Mouse (Mus musculus) spleen, adult 18-20 months (tissue): Measurements from ENCODE around the gene Gm5475.
"Not testable (repeated sequence)": the region's sequence is repeated elsewhere in the genome, so short reads cannot be mapped to it uniquely, and the experiment has no call there.

Source experiments
- DNase-seq, 2 experiments: peaks; one replicate each; pipeline ENCODE4 v3.0.0; 2022; ENCODE audit warnings: mixed read lengths in 2 of 2

The Gm5475 gene

GRCm38 (mm10) chr15:100421758-100422197 is at the start of gene Gm5475:
Gm5475 (plus strand) TSS chr15:100422147.
- DNase-seq: not testable (repeated sequence)

GRCm38 (mm10) chr15:100375066-100375465 is 46.9 kb upstream of the Gm5475 start:
- DNase-seq: peak in 1 of 2 experiments; percentile 26

- DNase-seq: not testable (repeated sequence)
These were observed 44.0 kb upstream of the Gm5475 start for GRCm38 (mm10) chr15:100377847-100378505.

GRCm38 (mm10) chr15:100379658-100380057 is 42.3 kb upstream of the Gm5475 start:
- no peak for DNase-seq

- DNase-seq: no peak
These were observed 41.8 kb upstream of the Gm5475 start for GRCm38 (mm10) chr15:100380104-100380503.

- DNase-seq: no peak
These were observed 36.2 kb upstream of the Gm5475 start for GRCm38 (mm10) chr15:100385705-100386104.

GRCm38 (mm10) chr15:100387544-100388223 is 34.3 kb upstream of the Gm5475 start:
- no peak for DNase-seq

GRCm38 (mm10) chr15:100388224-100388835 is 33.6 kb upstream of the Gm5475 start:
- DNase-seq: no peak

- no peak for DNase-seq
These were observed 33.1 kb upstream of the Gm5475 start for GRCm38 (mm10) chr15:100388886-100389285.

GRCm38 (mm10) chr15:100391066-100391465 is 30.9 kb upstream of the Gm5475 start:
- DNase-seq: no peak

GRCm38 (mm10) chr15:100391599-100391998 is 30.3 kb upstream of the Gm5475 start:
- DNase-seq: no peak

GRCm38 (mm10) chr15:100393016-100393415 is 28.9 kb upstream of the Gm5475 start:
- DNase-seq: no peak

GRCm38 (mm10) chr15:100395561-100395960 is 26.4 kb upstream of the Gm5475 start:
- DNase-seq: no peak

- no peak for DNase-seq
These were observed 21.2 kb upstream of the Gm5475 start for GRCm38 (mm10) chr15:100400592-100401250.

GRCm38 (mm10) chr15:100401811-100402210 is 20.1 kb upstream of the Gm5475 start:
- no peak for DNase-seq

GRCm38 (mm10) chr15:100402347-100402746 is 19.6 kb upstream of the Gm5475 start:
- no peak for DNase-seq

- DNase-seq: no peak
These were observed 19.1 kb upstream of the Gm5475 start for GRCm38 (mm10) chr15:100402798-100403197.

GRCm38 (mm10) chr15:100403318-100404000 is 18.5 kb upstream of the Gm5475 start:
- DNase-seq: no peak

GRCm38 (mm10) chr15:100406088-100406487 is 15.9 kb upstream of the Gm5475 start:
- no peak for DNase-seq

- DNase-seq: no peak
These were observed 10.9 kb upstream of the Gm5475 start for GRCm38 (mm10) chr15:100410918-100411672.

GRCm38 (mm10) chr15:100411731-100412130 is 10.2 kb upstream of the Gm5475 start:
- DNase-seq: no peak

GRCm38 (mm10) chr15:100413306-100413705 is 8.6 kb upstream of the Gm5475 start:
- no peak for DNase-seq
